Mouse (Mus musculus) cerebellum, postnatal 10 days (tissue): Measurements from ENCODE around the gene Chrm1.

Experiments used
- DNase-seq, 2 experiments: peaks; one replicate each; pipeline ENCODE4 v3.0.0; 2021; ENCODE audit warnings: mixed read lengths in 2 of 2

The Chrm1 gene

GRCm38 (mm10) chr19:8663360-8663839 lies at the start of gene Chrm1:
TSS of gene Chrm1 (plus strand) at chr19:8663789.
- peak; percentile 27 to 39 for DNase-seq

GRCm38 (mm10) chr19:8614343-8614742 lies 49.2 kb upstream of the Chrm1 start:
- DNase-seq, result no peak

DNA sequence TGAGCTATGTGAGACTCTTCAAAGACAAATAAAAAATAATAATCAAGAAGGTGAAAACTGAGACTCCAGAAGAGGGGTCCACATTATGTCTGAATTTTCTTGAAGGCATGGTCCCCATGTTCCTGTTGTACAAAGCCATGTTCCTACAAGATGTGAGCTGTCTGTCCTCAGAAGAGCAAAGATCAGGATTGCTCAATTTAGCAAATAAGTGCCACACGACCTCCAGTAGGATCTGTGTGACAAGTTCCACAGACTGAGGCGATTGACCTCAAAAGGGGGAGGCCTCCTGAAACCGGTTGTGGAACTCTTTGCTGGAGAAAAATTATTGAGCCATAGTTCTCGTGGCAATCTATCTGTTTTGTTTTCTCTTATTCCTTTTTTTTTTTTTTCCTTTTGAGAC lies 47.3 kb upstream of the Chrm1 start:
- no peak for DNase-seq

DNA sequence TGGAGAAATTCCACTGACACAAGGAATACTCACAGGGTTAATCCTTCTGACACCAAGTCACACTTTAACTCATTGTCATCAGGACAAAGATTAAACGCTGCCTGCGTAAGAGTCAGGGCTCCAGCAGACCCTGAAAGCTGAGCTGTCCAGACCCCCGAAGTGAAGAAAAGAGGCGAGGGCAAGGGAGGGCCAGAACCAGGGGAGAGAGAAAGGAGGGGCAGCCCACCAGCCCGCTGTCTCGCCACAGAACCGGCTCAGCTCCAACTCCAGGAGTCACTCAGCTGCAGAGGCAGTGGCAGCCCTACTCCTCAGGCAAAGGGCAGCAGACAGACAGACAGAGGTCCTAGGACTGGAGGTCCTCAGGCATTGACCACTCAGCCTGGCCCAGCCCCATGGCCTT lies 45.7 kb upstream of the Chrm1 start, which contains the start of gene Slc22a6:
Gene Slc22a6 (plus strand): TSS at position 136 of the 400 bp plus-strand sequence.
- DNase-seq, result no peak

- no peak for DNase-seq
Observed at GRCm38 (mm10) chr19:8621098-8621497, 42.5 kb upstream of the Chrm1 start.

DNA sequence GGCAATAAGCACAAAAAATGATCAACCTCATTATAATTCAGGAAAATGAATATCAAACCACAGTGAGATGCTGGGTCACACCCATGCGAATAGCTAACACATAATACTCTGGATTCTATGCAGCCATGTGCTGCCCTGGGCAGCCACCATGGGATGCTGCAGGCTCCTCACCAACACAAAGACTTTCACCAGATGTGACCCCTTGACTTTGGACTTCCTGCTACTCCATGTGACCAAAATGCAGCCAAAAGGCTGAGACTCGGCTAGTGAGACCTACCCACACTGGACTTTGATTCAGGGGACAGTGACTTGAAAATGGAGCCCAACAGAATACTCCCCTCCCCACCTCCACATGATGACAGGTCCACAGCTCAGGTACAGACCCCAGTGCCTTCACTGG lies 33.3 kb upstream of the Chrm1 start:
- DNase-seq, result no peak

- no peak for DNase-seq
Observed at GRCm38 (mm10) chr19:8630826-8631225, 32.8 kb upstream of the Chrm1 start.

DNA sequence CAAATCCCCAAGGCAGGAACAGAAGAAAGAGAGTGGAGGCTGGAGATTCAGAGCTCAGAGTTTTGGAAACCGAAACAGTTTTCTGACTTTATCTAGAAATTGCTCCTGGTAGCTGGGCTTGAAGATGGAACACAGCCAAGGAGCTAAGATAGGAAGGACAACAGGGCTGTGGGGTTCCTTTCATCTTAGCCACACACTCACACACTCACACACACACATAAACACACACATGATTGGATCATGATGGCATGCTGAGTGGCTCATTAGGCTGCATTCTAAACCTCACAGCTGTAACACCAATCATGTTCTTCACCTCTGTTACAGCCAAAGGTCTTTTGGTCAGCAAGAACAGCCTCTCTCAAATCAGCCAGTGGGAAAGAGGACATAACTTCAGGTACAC lies 31.6 kb upstream of the Chrm1 start:
- no peak for DNase-seq

DNA sequence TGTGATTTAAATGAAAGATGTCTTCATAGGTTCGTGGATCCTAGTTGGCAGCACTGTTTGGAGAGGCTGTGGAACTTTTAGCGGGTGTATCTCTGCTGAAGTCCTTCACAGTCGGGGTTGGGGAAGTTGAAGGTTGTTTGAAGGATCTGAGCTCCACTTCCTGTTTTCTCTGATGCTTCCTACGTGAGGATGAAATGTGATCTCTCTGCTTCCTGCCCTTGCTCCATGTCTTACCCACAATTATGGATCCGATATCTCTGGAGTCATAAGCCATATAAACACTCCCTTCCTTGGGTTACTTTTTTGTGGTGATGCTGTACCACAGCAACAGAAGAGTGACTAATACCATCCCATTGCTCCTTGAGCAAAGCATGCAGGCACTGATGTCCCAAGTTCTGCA lies 21.5 kb upstream of the Chrm1 start:
- no peak for DNase-seq

DNA sequence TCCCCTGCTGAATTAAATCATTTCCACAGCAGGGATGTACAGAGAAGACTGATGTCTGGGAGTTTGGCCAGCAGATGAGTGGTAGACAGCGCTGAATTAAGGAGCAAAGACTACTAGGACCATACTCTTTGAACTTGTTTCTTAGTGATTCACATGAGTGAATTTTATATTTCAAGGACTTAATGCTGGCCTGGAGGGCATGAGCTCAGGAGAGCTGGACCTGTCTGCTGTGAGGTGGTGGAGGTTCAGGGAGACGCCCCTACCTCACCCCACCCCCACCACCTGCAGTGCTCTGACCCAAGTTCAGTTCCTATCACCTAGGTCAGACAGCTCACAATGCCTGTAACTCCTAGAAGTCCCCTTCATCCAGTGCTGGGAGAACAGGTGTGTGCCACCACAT lies 17.2 kb upstream of the Chrm1 start:
- no peak for DNase-seq

DNA sequence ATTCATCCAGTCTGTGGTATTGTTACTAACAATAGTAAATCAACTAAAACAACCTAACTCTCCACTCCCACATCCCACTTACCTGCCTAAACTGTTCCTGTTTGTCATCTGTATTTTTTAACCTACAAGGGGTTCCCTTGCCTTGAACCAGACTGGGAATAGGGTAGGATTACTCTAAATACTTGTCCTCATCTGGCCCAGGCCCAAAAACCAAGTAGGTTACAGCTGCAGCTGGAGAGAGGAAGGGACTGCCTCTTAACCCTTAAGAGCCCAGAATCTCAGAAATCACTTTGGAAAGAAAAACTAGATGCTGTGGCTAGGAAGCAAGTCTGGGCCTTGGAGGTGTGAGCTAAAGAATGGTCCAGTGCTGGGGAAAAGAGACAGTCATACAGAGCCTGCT lies 7.8 kb upstream of the Chrm1 start:
- peak in 1 of 2 experiments; percentile 13 for DNase-seq

- DNase-seq, result no peak
Observed at GRCm38 (mm10) chr19:8656341-8656740, 7.2 kb upstream of the Chrm1 start.

GRCm38 (mm10) chr19:8661821-8662307 lies 1.7 kb upstream of the Chrm1 start:
- DNase-seq, result peak; percentile 35 to 37

DNA sequence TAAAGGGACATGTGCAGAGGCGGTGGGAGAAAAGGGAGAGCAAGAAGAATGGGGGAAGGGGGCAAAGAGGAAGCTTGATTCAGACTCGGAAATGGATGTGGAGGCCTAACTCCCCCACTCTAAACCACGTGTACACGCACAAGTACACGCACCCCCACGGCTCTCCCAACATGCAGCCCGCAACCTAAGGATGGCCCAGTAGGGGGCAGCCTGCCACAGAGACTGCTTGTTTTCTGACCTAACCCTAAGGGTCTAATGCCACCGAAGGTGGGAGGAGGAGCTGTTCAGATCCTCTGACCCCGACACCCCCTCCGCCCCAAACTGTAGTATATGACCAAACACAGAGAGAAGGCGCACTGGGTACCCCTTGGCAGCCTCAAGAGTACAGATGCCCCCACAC lies 1.3 kb upstream of the Chrm1 start:
- peak; percentile 72 to 73 for DNase-seq

- peak; percentile 31 to 46 for DNase-seq
Observed at GRCm38 (mm10) chr19:8663911-8664421, 377 bp downstream of the Chrm1 start.

GRCm38 (mm10) chr19:8664859-8665258 lies 1.3 kb downstream of the Chrm1 start:
- peak; percentile 56 to 69 for DNase-seq

- DNase-seq, result no peak
Observed at GRCm38 (mm10) chr19:8665746-8666145, 2.2 kb downstream of the Chrm1 start.

DNA sequence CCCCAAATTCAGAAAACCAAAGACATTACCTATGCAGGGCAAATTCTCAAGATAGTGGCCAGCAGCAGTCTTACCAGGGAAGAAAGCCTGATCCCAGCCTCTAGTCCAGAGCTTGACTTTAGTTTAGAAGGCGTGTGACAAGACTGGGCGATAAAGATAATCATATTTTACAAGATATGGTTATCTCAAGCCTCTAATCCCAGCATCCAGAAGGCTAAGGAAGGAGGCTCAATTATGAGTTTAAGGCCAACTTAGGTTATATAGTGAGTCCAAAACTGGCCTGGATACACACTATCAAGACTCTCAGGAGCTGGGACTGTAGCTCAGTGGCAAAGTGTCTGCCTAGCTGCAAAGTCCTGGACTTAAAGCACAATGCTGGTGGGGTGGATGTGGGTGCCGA lies 9.3 kb downstream of the Chrm1 start:
- DNase-seq, result no peak

DNA sequence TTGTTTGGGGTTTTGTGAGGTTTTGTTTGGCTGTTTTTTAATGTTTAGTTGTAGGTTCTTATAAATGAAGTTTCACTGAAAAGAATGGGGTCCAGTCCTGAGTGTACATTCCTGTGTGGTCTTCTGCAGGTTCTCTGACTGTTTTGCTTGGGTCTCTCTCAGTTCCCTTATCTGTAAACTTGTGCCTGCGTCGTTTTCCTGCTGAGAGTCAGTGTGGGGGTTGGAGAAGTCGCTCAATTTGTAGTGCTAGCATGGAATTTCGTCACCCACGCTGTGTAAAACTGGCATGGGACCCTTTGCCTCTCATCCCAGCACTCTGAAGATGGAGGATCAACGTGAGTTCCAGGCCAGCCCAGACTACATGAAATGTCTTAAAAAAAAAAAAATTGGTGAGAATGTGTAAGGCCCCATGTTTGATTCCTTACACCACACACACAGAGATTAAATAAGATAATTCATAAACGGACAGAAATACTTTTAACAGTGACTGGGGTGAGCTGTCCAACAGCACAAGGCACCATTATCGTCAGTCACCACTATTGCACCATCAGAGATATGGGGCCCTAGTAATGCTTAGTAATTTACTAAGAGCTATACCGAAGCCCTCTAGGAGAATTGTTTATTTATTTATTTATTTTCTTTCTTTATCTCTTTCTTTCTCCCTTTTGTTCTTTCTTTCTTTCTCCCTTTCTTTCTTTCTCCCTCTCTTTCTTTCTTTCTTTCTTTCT lies 9.9 kb downstream of the Chrm1 start:
- no peak for DNase-seq

DNA sequence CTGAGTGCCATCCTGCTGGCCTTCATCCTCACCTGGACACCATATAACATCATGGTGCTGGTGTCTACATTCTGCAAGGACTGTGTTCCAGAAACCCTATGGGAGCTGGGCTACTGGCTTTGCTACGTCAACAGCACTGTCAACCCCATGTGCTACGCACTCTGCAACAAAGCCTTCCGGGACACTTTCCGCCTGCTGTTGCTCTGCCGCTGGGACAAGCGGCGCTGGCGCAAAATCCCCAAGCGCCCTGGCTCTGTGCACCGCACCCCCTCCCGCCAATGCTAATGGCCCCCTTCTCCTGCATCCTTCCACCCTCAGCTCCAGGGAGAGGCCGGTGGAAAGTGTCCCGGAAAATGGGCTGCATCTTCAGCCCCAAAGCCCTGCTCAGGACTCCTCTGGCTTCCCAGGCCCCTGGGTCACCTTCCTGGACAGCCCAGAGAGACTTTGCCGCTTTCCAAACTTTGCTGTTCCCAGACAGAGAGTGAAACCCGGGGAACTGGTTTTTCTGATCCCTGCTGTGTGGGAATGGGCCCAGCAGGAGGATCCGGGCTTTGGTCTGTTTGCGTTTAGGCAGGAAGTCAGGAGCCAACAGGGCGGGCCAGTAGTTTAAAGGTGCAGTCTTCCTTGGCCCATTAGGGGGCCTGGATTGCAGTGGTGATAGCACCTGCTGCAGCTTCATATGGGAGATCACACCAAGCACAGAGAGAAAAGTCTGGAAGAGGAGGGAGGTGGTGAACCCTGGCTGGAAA lies 15.6 kb downstream of the Chrm1 start:
- DNase-seq, result peak; percentile 24 to 47

GRCm38 (mm10) chr19:8681633-8682362 lies 18.2 kb downstream of the Chrm1 start:
- no peak for DNase-seq

DNA sequence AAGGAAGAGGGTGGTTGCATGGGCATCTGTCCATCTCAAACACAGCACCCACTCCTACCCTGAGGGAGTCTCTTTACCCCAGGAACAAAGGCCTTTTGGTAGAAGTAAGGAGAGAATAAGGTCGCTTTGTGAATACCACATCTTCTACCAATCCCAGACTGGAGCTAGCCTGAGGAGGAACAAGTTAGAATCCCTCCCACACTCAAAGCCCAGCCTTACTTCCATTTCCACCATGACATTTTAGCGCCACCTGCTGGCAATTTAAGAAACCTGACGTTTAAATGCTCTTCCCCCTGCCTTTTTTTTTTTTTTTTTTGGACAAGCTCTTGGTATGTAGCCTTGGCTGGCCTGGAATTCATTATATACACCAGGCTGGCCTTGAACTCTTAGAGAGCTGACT lies 19.4 kb downstream of the Chrm1 start:
- DNase-seq, result peak; percentile 89 to 91

DNA sequence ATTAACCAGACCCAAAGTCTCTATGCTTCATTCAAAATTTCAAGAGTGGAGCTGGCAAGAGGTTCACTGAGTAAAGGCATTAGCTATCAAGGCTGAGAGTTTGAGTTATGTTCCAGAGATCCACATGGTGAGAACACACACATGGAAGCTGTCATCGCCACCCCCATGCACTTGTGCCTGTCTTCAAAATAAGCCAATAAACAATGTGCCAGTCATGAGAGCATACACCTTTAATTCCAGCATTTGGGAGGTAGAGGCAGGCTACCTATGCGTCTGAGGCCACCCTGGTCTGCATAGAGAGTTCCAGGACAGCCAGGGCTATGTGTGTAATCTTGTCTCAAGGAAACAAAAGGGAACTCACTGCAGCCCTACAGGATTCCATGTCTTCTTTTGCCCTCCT lies 20.0 kb downstream of the Chrm1 start:
- DNase-seq, result no peak
